ENCODE assay signal across 10 mouse cellular contexts in the genomic region with DNA sequence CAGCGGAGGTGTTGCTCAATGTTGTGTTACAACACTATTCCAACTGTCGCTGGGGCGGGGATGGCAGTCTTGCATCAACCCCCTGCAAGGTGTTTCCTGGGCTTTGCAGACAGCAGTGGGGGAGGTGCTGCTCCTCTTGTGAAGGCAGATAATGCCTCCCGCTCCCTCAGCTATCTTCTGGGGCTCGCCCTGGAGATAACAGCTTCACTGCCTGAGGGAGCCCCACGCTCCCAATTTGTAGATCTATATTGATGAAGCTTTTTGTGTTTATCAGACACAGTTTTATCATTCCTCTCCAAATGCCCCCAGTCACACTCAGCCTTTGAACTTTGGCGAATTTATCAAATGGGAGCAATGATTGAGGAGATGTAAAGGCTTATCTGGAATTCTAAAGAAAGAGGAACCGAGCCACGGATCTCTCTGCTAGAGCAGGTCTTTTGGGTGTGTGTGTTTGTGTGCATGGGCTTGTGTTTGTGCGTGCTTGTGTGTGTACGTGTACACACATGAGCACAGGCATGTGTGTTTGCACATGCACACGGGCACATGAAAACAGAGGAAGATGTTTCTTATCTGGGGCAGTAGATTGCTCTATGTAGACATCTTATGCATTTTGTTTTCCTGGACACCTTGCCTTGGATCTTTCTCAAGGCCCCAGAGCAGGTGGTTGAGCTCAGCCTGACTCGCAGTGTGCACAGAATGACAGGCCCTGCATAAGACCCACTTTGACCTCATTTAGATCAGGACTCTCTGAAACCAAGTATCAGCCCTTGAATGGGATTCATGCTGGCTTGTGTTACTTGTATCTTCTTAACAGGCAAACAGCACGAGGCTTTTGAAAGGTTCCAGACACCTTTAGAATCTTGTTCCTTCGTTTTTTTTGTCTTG.
DNase-seq lines count a peak whose midpoint lies in the region; ATAC-seq lines count a peak whose summit lies in the region.
"Had no signal": no experiment of that assay in that cellular context is flagged by ENCODE, and none has a peak within 500 bp of the region (broad histone marks: within the 10 kb centered on the region; RNA-seq: fewer than 3 reads in every experiment).

No protein-coding gene starts in this region.

- WGBS in intestine, embryonic 14.5 days: 26% methylated on average over 15 of the region's 15 CpGs
- 35% methylated on average over 15 of the region's 15 CpGs for WGBS in forebrain, embryonic 14.5 days

- 0 out of 2 replicates have a peak, but pooled peaks have one; percentile 15 for ATAC-seq in intestine, embryonic 14.5 days (replicated peaks; ENCODE audit: low FRiP score, low TSS enrichment, low read depth)
- no peak for ATAC-seq in forebrain, embryonic 14.5 days
- ATAC-seq: midbrain, embryonic 13.5 days had no signal

- no peaks in the 10 kb centered on the region for H3K36me3 ChIP-seq in intestine, embryonic 14.5 days (ENCODE audit: control insufficient read depth, insufficient read depth, low read length)
- H3K36me3 ChIP-seq in forebrain, embryonic 14.5 days (ENCODE audit: control insufficient read depth, insufficient read depth, low read length): no peaks in the 10 kb centered on the region
- H3K36me3 ChIP-seq: embryonic facial prominence, embryonic 12.5 days; midbrain, embryonic 13.5 days had no signal

- H3K9me3 ChIP-seq in intestine, embryonic 14.5 days (ENCODE audit: control insufficient read depth, low read length): no peaks in the 10 kb centered on the region
- H3K9me3 ChIP-seq in forebrain, embryonic 14.5 days (replicated peaks; ENCODE audit: control insufficient read depth, low read length): no peaks in the 10 kb centered on the region
- H3K9me3 ChIP-seq: embryonic facial prominence, embryonic 12.5 days; midbrain, embryonic 13.5 days had no signal

- no peak overlapping the region for H3K4me2 ChIP-seq in intestine, embryonic 14.5 days (ENCODE audit: low read length)
- no peak overlapping the region for H3K4me2 ChIP-seq in forebrain, embryonic 14.5 days (ENCODE audit: low read length)
- H3K4me2 ChIP-seq: embryonic facial prominence, embryonic 12.5 days; midbrain, embryonic 13.5 days had no signal

- no peak overlapping the region for H3K9ac ChIP-seq in intestine, embryonic 14.5 days (ENCODE audit: low read length)
- H3K9ac ChIP-seq in forebrain, embryonic 14.5 days (ENCODE audit: low read length): no peak overlapping the region
- H3K9ac ChIP-seq: embryonic facial prominence, embryonic 12.5 days; midbrain, embryonic 13.5 days had no signal

- peak; percentile 33 for DNase-seq in layer of hippocampus, adult 9-10 months (ENCODE audit: low spot score)
- no peak for DNase-seq in layer of hippocampus, postnatal 14 days (ENCODE audit: low spot score in 2 of 2)
- DNase-seq in intestine, embryonic 14.5 days (ENCODE audit: low spot score): no peak
- DNase-seq in lung, postnatal 4 days: peak; percentile 60 to 68
- peak; percentile 80 to 90 for DNase-seq in thymus, postnatal 36 days
- no peak for DNase-seq in forebrain, embryonic 14.5 days (ENCODE audit: low spot score)
- no peak for DNase-seq in retina, postnatal 1 day
- no peak for DNase-seq in ovary, postnatal 14 days (ENCODE audit: low spot score)

- peaks cover 2% of the 10 kb centered on the region; the same call in 1 of the 2 replicates for H3K4me1 ChIP-seq in intestine, embryonic 14.5 days (replicated peaks; ENCODE audit: control insufficient read depth, insufficient read depth, low read length)
- H3K4me1 ChIP-seq in forebrain, embryonic 14.5 days (ENCODE audit: control insufficient read depth, insufficient read depth, low read length): peaks cover 4% of the 10 kb centered on the region; the same call in 1 of the 2 replicates

- no peak overlapping the region for H3K4me3 ChIP-seq in intestine, embryonic 14.5 days (ENCODE audit: low read depth, low read length)
- no peak overlapping the region for H3K4me3 ChIP-seq in forebrain, embryonic 14.5 days (ENCODE audit: low read depth, low read length)
- H3K4me3 ChIP-seq: embryonic facial prominence, embryonic 12.5 days; midbrain, embryonic 13.5 days had no signal

- H3K27ac ChIP-seq in intestine, embryonic 14.5 days (ENCODE audit: low read depth): no peak overlapping the region
- H3K27ac ChIP-seq in forebrain, embryonic 14.5 days (ENCODE audit: low read depth, low read length): no peak overlapping the region
- H3K27ac ChIP-seq: embryonic facial prominence, embryonic 12.5 days; midbrain, embryonic 13.5 days had no signal

- no peaks in the 10 kb centered on the region for H3K27me3 ChIP-seq in intestine, embryonic 14.5 days (replicated peaks; ENCODE audit: control insufficient read depth, insufficient read depth, low read length)
- H3K27me3 ChIP-seq in forebrain, embryonic 14.5 days (replicated peaks; ENCODE audit: control insufficient read depth, insufficient read depth, low read length): no peaks in the 10 kb centered on the region
- H3K27me3 ChIP-seq: midbrain, embryonic 13.5 days had no signal

Comparison
In these comparisons a context has a peak if more than half of its experiments do, and no peak if none do; other contexts are left out.
1. DNase-seq: peak in layer of hippocampus, adult 9-10 months (single experiment), lung, postnatal 4 days (2 of 2) and thymus, postnatal 36 days (2 of 2); none in layer of hippocampus, postnatal 14 days (0 of 2), intestine, embryonic 14.5 days (single experiment), forebrain, embryonic 14.5 days (single experiment), retina, postnatal 1 day (single experiment) and ovary, postnatal 14 days (single experiment).